Mouse (Mus musculus) forebrain, embryonic 15.5 days (tissue): ENCODE data around the gene Olfr122. TPM values are rescaled to one million over a fixed set of nuclear protein-coding genes. Genes with fewer than 3 reads are reported as not detected.

Experiments used
- ATAC-seq: fragments of 200-750 bp; cut with Nextera tagmentation; replicated peaks from 2 replicates; pipeline ENCODE4 v1.8.0; 2017; ENCODE audit warnings: mild to moderate bottlenecking, moderate TSS enrichment, moderate library complexity
- H3K27ac ChIP-seq: fragments of 300-500 bp; sonication (generic); replicated peaks from 2 replicates; pipeline ENCODE4 v1.5.1; 2015; ENCODE audit warnings: mild to moderate bottlenecking, inconsistent platforms
- H3K27me3 ChIP-seq: fragments of 300-500 bp; sonication (generic); 2 replicates; pipeline ENCODE4 v1.6.1; 2015; ENCODE audit warnings: inconsistent platforms
- H3K36me3 ChIP-seq: fragments of 300-500 bp; sonication (generic); 2 replicates; pipeline ENCODE4 v1.6.1; 2015; ENCODE audit warnings: mild to moderate bottlenecking, inconsistent platforms
- H3K4me1 ChIP-seq: fragments of 300-500 bp; sonication (generic); 2 replicates; pipeline ENCODE4 v1.6.1; 2015; ENCODE audit warnings: inconsistent platforms
- H3K4me2 ChIP-seq: fragments of 300-500 bp; sonication (generic); replicated peaks from 2 replicates; pipeline ENCODE4 v1.6.1; 2015; ENCODE audit warnings: mild to moderate bottlenecking, inconsistent platforms
- H3K4me3 ChIP-seq: fragments of 300-500 bp; sonication (generic); 2 replicates; pipeline ENCODE4 v1.5.1; 2015; ENCODE audit warnings: mild to moderate bottlenecking, inconsistent platforms
- H3K9ac ChIP-seq: fragments of 300-500 bp; sonication (generic); replicated peaks from 2 replicates; pipeline ENCODE4 v1.6.1; 2015; ENCODE audit warnings: mild to moderate bottlenecking, inconsistent platforms
- H3K9me3 ChIP-seq: fragments of 300-500 bp; sonication (generic); 2 replicates; pipeline ENCODE4 v1.6.1; 2016; ENCODE audit warnings: inconsistent platforms
- WGBS: fragments of 180-500 bp; shearing (Covaris S2); methylation state at CpG from one replicate; pipeline ENCODE4 v1.1.7; 2015; ENCODE audit warnings: mixed read lengths; 5-methylcytosine and 5-hydroxymethylcytosine counted together
- polyA plus RNA-seq: library from polyadenylated mRNA; unstranded; fragments of >200 nt; fragmentation: Nextera tagmentation; extraction: Ambion mirVana; gene quantifications from 2 replicates; pipeline ENCODE4 v1.2.1, GENCODE M21; 2015

Gene Olfr122
- polyA plus RNA-seq, result not detected in 2 replicates

GRCm38 (mm10) chr17:37768307-37768706, at the start of gene Olfr122:
Gene Olfr122 (plus strand): TSS chr17:37768607.
- Histone ChIP-seq H3K27me3 (no peaks in the 10 kb centered on the region), H3K4me3 (no peak within 1 kb of the TSS), H3K9me3 (no peaks in the 10 kb centered on the region), H3K4me1 (no peaks in the 10 kb centered on the region), H3K36me3 (no peaks in the 10 kb centered on the region), H3K4me2 (no peak within 1 kb of the TSS), H3K27ac (no peak within 1 kb of the TSS), H3K9ac (no peak within 1 kb of the TSS)
- WGBS, result 85% methylated on average over 4 of the region's 4 CpGs
- ATAC-seq, result no peak

GRCm38 (mm10) chr17:37721508-37721907, 46.9 kb upstream of the Olfr122 start, which contains the start of gene Olfr120:
Gene Olfr120 (plus strand): TSS chr17:37721808.
- Histone ChIP-seq H3K27me3 (no peaks in the 10 kb centered on the region), H3K9me3 (no peaks in the 10 kb centered on the region), H3K4me2 (no peak within 1 kb of the TSS), H3K36me3 (no peaks in the 10 kb centered on the region), H3K9ac (no peak within 1 kb of the TSS), H3K4me1 (no peaks in the 10 kb centered on the region), H3K27ac (no peak within 1 kb of the TSS), H3K4me3 (no peak within 1 kb of the TSS)
- 75% methylated on average over 1 of the region's 1 CpGs for WGBS
- ATAC-seq, result no peak

- Histone ChIP-seq H3K9me3 (no peaks in the 10 kb centered on the region), H3K4me2 (no peak overlapping the region), H3K4me1 (no peaks in the 10 kb centered on the region), H3K4me3 (no peak overlapping the region), H3K27me3 (no peaks in the 10 kb centered on the region), H3K9ac (no peak overlapping the region), H3K27ac (no peak overlapping the region), H3K36me3 (no peaks in the 10 kb centered on the region)
- no peak for ATAC-seq
- WGBS, result 61% methylated on average over 7 of the region's 7 CpGs
Measured at GRCm38 (mm10) chr17:37738070-37738469, 30.3 kb upstream of the Olfr122 start.

- 88% methylated on average over 2 of the region's 2 CpGs for WGBS
- Histone ChIP-seq H3K27me3 (no peaks in the 10 kb centered on the region), H3K9me3 (no peaks in the 10 kb centered on the region), H3K4me1 (no peaks in the 10 kb centered on the region), H3K36me3 (no peaks in the 10 kb centered on the region), H3K4me2 (no peak within 1 kb of the TSS), H3K4me3 (no peak within 1 kb of the TSS), H3K27ac (no peak within 1 kb of the TSS), H3K9ac (no peak within 1 kb of the TSS)
- no peak for ATAC-seq
Measured at GRCm38 (mm10) chr17:37793229-37793628, 24.8 kb downstream of the Olfr122 start, which contains the start of gene Olfr123. Gene Olfr123 (plus strand): TSS chr17:37793529.

- Histone ChIP-seq H3K4me1 (no peaks in the 10 kb centered on the region), H3K36me3 (no peaks in the 10 kb centered on the region), H3K9ac (no peak within 1 kb of the TSS), H3K27ac (no peak within 1 kb of the TSS), H3K9me3 (no peaks in the 10 kb centered on the region), H3K27me3 (no peaks in the 10 kb centered on the region), H3K4me3 (no peak within 1 kb of the TSS), H3K4me2 (no peak within 1 kb of the TSS)
- no peak for ATAC-seq
- WGBS, result 87% methylated on average over 3 of the region's 3 CpGs
Measured at GRCm38 (mm10) chr17:37799588-37799987, 31.2 kb downstream of the Olfr122 start, which contains the start of gene Olfr124. Gene Olfr124 (plus strand): TSS chr17:37799888.

Other genes starting within 250 kb of the Olfr122 start
- not detected in 2 replicates for gene Olfr112, start 199.2 kb upstream of the Olfr122 start, polyA plus RNA-seq
- not detected in 2 replicates for gene Olfr113, start 190.9 kb upstream of the Olfr122 start, polyA plus RNA-seq
- not detected in 2 replicates for gene Olfr114, start 175.9 kb upstream of the Olfr122 start, polyA plus RNA-seq
- not detected in 2 replicates for gene Olfr115, start 141.5 kb upstream of the Olfr122 start, polyA plus RNA-seq
- not detected in 2 replicates for gene Olfr116, start 141.4 kb upstream of the Olfr122 start, polyA plus RNA-seq
- not detected in 2 replicates for gene Olfr117, start 104.8 kb upstream of the Olfr122 start, polyA plus RNA-seq
- gene Olfr118, start 101.6 kb upstream of the Olfr122 start, polyA plus RNA-seq, result not detected in 2 replicates
- not detected in 2 replicates for gene Olfr119, start 72.0 kb upstream of the Olfr122 start, polyA plus RNA-seq
- gene Olfr120, start 46.8 kb upstream of the Olfr122 start, polyA plus RNA-seq, result not detected in 2 replicates
- not detected in 2 replicates for gene Olfr121, start 19.8 kb upstream of the Olfr122 start, polyA plus RNA-seq
- not detected in 2 replicates for gene Olfr123, start 24.9 kb downstream of the Olfr122 start, polyA plus RNA-seq
- gene Olfr124, start 31.3 kb downstream of the Olfr122 start, polyA plus RNA-seq, result not detected in 2 replicates
- gene Olfr125, start 64.3 kb downstream of the Olfr122 start, polyA plus RNA-seq, result not detected in 2 replicates
- not detected in 2 replicates for gene Olfr126, start 78.9 kb downstream of the Olfr122 start, polyA plus RNA-seq
- not detected in 2 replicates for gene Olfr127, start 131.8 kb downstream of the Olfr122 start, polyA plus RNA-seq
- not detected in 2 replicates for gene Olfr128, start 151.9 kb downstream of the Olfr122 start, polyA plus RNA-seq
- not detected in 2 replicates for gene Olfr761, start 184.5 kb downstream of the Olfr122 start, polyA plus RNA-seq